Mouse (Mus musculus) intestine, postnatal 0 days (tissue): ENCODE measurements around the gene Timm17b. TPM values are rescaled to one million over a fixed set of nuclear protein-coding genes. Genes with fewer than 3 reads are reported as not detected.

ENCODE experiments used
- ATAC-seq: fragments of 200-750 bp; cut with Nextera tagmentation; 2 replicates; pipeline ENCODE4 v1.8.0; 2017; ENCODE audit warnings: mild to moderate bottlenecking, moderate TSS enrichment, moderate library complexity
- H3K27ac ChIP-seq: fragments of 300-500 bp; sonication (generic); 2 replicates; pipeline ENCODE4 v1.5.1; 2014; ENCODE audit warnings: mild to moderate bottlenecking, low read depth, low read length, moderate library complexity
- H3K27me3 ChIP-seq: fragments of 300-500 bp; sonication (generic); replicated peaks from 2 replicates; pipeline ENCODE4 v1.6.1; 2014; ENCODE audit warnings: low read length, mixed read lengths; ENCODE audit not compliant: control insufficient read depth, insufficient read depth
- H3K36me3 ChIP-seq: fragments of 300-500 bp; sonication (generic); 2 replicates; pipeline ENCODE4 v1.6.1; 2014; ENCODE audit warnings: mild to moderate bottlenecking, moderate library complexity; ENCODE audit not compliant: control insufficient read depth, insufficient read depth
- H3K4me1 ChIP-seq: fragments of 300-500 bp; sonication (generic); replicated peaks from 2 replicates; pipeline ENCODE4 v1.6.1; 2014; ENCODE audit warnings: antibody characterized with exemption, low read length, mixed read lengths; ENCODE audit not compliant: control insufficient read depth, insufficient read depth
- H3K4me2 ChIP-seq: fragments of 300-500 bp; sonication (generic); replicated peaks from 2 replicates; pipeline ENCODE4 v1.6.1; 2014; ENCODE audit warnings: low read depth, mild to moderate bottlenecking, moderate library complexity
- H3K4me3 ChIP-seq: fragments of 300-500 bp; sonication (generic); 2 replicates; pipeline ENCODE4 v1.5.1; 2014; ENCODE audit warnings: low read depth, low read length
- H3K9ac ChIP-seq: fragments of 300-500 bp; sonication (generic); 2 replicates; pipeline ENCODE4 v1.6.1; 2014; ENCODE audit warnings: mild to moderate bottlenecking, low read depth, low read length
- H3K9me3 ChIP-seq: fragments of 300-500 bp; sonication (generic); 2 replicates; pipeline ENCODE4 v1.6.1; 2016; ENCODE audit warnings: mixed run types; ENCODE audit not compliant: control insufficient read depth
- CTCF ChIP-seq: sonication (generic); IDR thresholded peaks from 2 replicates; pipeline ENCODE4 v1.5.1; 2016; ENCODE audit warnings: low read depth, mild to moderate bottlenecking, control low read depth, antibody characterized with exemption, moderate library complexity
- WGBS: fragments of 180-500 bp; shearing (Covaris S2); extraction: QIAGEN DNeasy Blood & Tissue Kit; methylation state at CpG from one replicate; pipeline ENCODE4 v1.1.7; 2014; 5-methylcytosine and 5-hydroxymethylcytosine counted together
- polyA plus RNA-seq: library from polyadenylated mRNA; unstranded; fragments of >200 nt; fragmentation: Nextera tagmentation; extraction: Ambion mirVana; gene quantifications from 2 replicates; pipeline ENCODE4 v1.2.1, GENCODE M21; 2015

Gene Timm17b
- polyA plus RNA-seq, 1 experiment from 2014 or later: 109 TPM

DNA sequence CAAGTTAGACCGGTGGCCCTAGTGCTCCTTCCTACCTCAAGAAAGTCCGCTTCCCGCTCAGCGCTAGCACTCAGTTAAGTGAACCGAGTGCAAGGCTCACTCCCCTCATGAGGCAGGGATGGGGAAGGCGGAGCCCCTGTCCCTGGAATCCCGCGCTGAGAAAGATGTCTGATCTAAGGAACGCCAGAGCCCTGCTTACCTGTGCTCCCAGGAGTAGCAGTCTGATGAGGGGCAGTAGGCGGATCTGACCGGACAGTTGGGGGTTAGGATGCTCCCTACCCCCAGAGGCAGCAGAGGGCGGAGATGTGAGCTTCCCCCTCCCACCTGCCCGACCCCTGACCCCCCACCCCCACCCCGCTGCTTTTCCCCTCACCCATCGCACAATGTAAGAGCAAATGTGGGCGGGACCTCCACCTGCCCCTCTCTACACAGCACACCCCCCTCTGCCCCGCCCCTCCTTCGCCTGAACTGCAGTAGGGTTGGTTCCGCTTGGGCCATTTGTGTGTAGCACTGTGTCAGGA is 29.2 kb downstream of the Timm17b start, which contains the start of gene Eras:
TSS of gene Eras (minus strand) at position 338 of the 521 bp plus-strand sequence.
- TF ChIP-seq CTCF: no peak
- Histone ChIP-seq H3K9ac (no peak within 1 kb of the TSS), H3K4me2 (no peak within 1 kb of the TSS), H3K36me3 (peaks cover 5% of the 10 kb centered on the region; the same call in 1 of the 2 replicates), H3K4me1 (no peaks in the 10 kb centered on the region), H3K9me3 (no peaks in the 10 kb centered on the region), H3K27me3 (0 out of 2 replicates have a peak, but pooled peaks cover 2% of the 10 kb centered on the region), H3K4me3 (0 out of 2 replicates have a peak within 1 kb of the TSS, but pooled peaks have one; percentile 2), H3K27ac (no peak within 1 kb of the TSS)
- no peak for ATAC-seq
- 23% methylated on average over 18 of the region's 19 CpGs for WGBS

DNA sequence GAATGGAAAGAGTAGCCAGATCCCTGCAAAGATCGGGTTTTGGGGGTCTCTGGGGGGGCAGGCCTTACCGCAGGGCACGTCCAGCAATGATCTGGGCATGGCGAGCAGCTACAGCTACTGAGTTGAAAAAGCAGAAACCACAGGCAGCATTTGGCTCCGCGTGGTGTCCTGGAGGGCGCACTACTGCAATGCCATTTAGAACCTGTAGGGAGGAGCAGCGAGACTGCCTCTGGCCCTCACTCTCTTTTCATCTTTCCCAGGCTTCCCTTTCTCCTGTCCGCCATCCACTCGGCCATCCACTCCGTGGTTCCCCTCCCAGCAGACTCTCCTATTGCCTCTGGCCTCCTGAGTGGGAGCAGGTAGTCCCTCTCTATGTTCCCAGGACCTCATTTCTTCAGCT is 37.7 kb downstream of the Timm17b start:
- TF ChIP-seq CTCF: peak; percentile 47
- H3K36me3 ChIP-seq: no peaks in the 10 kb centered on the region; the same call in 1 of the 2 replicates
- H3K9ac ChIP-seq: no peak overlapping the region
- ATAC-seq: no peak
- H3K27ac ChIP-seq: no peak overlapping the region
- no peaks in the 10 kb centered on the region for H3K27me3 ChIP-seq
- H3K4me2 ChIP-seq: no peak overlapping the region
- no peak overlapping the region for H3K4me3 ChIP-seq
- H3K4me1 ChIP-seq: no peaks in the 10 kb centered on the region
- no peaks in the 10 kb centered on the region for H3K9me3 ChIP-seq
- 64% methylated on average over 10 of the region's 11 CpGs for WGBS

DNA sequence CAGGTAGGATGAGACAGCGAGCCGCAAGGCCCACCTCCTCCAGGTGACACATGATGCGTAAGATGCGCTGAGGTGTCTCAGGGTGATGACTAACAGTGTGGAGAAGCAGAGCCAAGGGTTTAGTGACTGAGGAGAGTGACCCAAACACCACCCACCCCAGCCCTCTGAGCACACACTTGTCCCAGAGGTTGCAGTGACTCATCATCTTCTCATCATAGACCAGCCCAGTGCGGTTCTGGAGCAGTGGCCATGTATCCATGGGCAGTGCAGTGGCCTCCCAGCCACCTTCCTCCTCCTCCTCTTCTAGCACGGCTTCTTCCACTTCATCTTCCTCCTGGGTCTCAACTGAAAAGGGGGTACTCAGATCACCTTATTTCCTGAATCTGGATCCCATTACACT is 38.5 kb downstream of the Timm17b start:
- Histone ChIP-seq H3K9ac (no peak overlapping the region), H3K4me2 (no peak overlapping the region), H3K36me3 (no peaks in the 10 kb centered on the region; the same call in 1 of the 2 replicates), H3K27me3 (no peaks in the 10 kb centered on the region), H3K4me3 (no peak overlapping the region), H3K9me3 (no peaks in the 10 kb centered on the region), H3K4me1 (no peaks in the 10 kb centered on the region), H3K27ac (no peak overlapping the region)
- WGBS: 97% methylated on average over 6 of the region's 6 CpGs
- no peak for TF ChIP-seq CTCF
- ATAC-seq: no peak

GRCm38 (mm10) chrX:7945618-7946017 is 46.5 kb downstream of the Timm17b start:
- no peak for TF ChIP-seq CTCF
- no peak overlapping the region for H3K4me2 ChIP-seq

DNA sequence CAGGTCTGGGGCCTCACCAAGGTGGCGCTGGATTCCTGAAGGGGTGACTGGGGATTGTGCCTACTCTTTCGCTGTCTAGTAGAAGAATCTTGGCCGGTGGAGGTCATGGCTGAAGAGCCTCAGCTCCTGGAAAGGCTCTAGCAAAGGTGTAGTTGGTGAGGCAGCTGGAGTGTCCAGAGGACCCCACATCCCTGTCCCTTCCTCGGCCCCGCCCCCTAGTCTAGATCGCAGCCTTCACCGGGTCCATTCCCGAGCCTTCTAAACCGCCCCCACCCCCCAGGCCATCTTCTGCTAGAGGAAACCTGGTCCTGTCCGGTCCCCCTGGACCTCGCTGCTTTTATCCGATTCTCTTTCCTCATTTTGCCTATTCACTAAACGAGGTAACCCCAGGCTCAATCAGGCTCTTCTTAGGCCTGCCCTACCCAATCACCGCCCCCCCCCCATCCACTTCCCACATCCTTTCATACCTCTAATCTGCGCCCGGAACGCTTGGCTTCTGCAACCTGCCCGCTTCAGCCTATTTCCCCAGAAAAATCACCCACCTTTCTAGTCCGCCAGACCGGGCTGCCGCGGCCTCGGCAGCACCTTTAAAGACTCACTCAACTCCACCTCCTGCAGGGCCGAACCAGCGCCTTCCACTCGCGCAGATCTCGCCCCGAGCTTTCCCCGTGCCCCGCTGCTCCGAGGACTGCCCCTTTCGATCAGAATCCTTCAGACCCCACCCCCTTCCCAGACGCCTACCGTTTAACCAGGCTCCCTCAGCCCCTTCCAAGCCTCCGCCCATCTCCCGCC is 48.1 kb downstream of the Timm17b start, which contains the start of gene Hdac6:
TSS of gene Hdac6 (minus strand) at position 782 of the 792 bp plus-strand sequence.
- Histone ChIP-seq H3K4me3 (peak within 1 kb of the TSS; percentile 43), H3K4me2 (peak within 1 kb of the TSS; percentile 63), H3K36me3 (no peaks in the 10 kb centered on the region), H3K27me3 (no peaks in the 10 kb centered on the region), H3K9ac (peak within 1 kb of the TSS; percentile 45), H3K9me3 (no peaks in the 10 kb centered on the region), H3K27ac (no peak within 1 kb of the TSS), H3K4me1 (no peaks in the 10 kb centered on the region)
- TF ChIP-seq CTCF: no peak
- peak; percentile 8 for ATAC-seq
- WGBS: 27% methylated on average over 36 of the region's 37 CpGs

More at GRCm38 (mm10) chrX:7945618-7946017, 46.5 kb downstream of the Timm17b start:
- Histone ChIP-seq H3K4me1 (no peaks in the 10 kb centered on the region), H3K36me3 (no peaks in the 10 kb centered on the region), H3K9me3 (no peaks in the 10 kb centered on the region), H3K4me3 (no peak overlapping the region), H3K27ac (no peak overlapping the region), H3K9ac (no peak overlapping the region), H3K27me3 (no peaks in the 10 kb centered on the region)
- ATAC-seq: no peak
- 66% methylated on average over 8 of the region's 8 CpGs for WGBS

GRCm38 (mm10) chrX:7947900-7948492 is 48.8 kb downstream of the Timm17b start:
- peak; percentile 99 for ATAC-seq
- WGBS: 22% methylated on average over 38 of the region's 38 CpGs
- no peaks in the 10 kb centered on the region for H3K9me3 ChIP-seq

More at GRCm38 (mm10) chrX:7947900-7948492, 48.8 kb downstream of the Timm17b start:
- Histone ChIP-seq H3K27ac (no peak overlapping the region), H3K4me1 (no peaks in the 10 kb centered on the region), H3K9ac (peak overlapping the region; percentile 45), H3K36me3 (no peaks in the 10 kb centered on the region), H3K27me3 (no peaks in the 10 kb centered on the region), H3K4me2 (peak overlapping the region; percentile 63), H3K4me3 (peak overlapping the region; percentile 43)
- TF ChIP-seq CTCF: no peak
